Mouse (Mus musculus): Measurements from ENCODE around the gene Ces1a.

The Ces1a gene

GRCm38 (mm10) chr8:92984376-92984775, 63.6 kb downstream of the Ces1a start:
- DNase-seq: no peak

DNA sequence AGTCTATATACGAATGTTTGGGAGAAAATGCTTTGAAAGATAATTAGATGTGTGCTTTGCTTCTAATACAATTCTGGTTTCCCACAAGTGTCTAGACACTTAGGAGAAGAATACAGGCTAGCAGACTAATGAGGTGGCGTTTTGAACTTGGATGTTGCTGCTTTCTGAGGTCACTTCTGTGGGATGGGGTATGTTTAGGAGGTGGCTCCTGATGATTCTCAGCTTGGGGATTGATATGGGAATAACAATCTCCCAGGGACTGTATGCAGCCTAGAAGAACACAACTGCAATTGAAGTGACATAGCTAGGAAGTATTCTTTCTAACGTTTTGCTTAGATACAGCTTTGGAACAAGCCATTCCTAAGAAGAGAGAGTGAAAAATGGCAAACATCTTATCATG, 65.5 kb downstream of the Ces1a start:
- DNase-seq: no peak

DNA sequence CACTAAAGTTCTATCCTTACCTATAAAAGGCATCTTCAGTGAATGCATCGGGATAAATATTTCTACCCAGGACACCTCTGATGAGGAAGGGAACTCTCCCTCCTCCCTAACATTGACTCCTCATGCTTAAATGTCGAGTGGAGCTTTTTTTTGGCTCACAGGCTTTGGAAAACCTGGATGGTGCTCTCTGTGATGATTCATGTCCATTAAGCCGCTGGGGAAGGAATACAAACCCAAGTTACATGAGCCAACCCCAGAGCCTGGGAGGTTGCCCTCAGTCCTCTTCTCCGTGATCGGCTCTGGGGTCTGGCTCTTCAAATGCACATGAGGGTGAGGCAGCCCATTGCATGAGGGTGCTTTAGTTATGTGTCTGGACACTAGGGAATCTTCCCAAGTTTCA, 71.3 kb downstream of the Ces1a start:
- no peak for DNase-seq

DNA sequence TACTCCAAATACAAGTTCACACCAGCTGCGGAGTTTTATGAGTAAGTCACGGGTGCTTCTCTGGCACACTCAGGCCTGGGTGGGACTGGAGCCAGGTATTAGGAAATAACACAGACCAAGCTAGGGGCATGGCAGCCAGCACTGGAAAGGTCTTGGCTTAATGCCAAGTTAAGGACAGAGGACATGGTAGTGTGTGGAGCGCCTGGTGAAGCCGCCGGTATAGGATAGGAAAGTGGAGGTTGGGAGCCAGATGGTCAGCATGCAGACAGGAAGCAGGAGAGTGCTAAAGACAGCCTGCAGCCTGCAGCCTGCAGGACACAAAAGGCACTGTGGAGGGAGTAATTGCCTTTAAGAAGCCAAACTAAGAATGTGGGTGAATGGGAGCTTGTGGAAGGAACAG, 75.0 kb downstream of the Ces1a start:
- peak; percentile 21 for DNase-seq
